Mouse (Mus musculus) ES-Bruce4 (cell line): ENCODE measurements around the gene Ugt8a. TPM values are rescaled to one million over a fixed set of nuclear protein-coding genes. Genes with fewer than 3 reads are reported as not detected.

Source experiments
- H3K27ac ChIP-seq: 2 replicates; pipeline ENCODE4 v1.5.1; 2012; ENCODE audit warnings: low read length, inconsistent platforms; ENCODE audit not compliant: insufficient read depth
- H3K27me3 ChIP-seq: 2 replicates; pipeline ENCODE4 v1.6.1; 2012; ENCODE audit warnings: mild to moderate bottlenecking, low read length, inconsistent platforms; ENCODE audit not compliant: control insufficient read depth, poor library complexity, insufficient read depth, severe bottlenecking
- H3K36me3 ChIP-seq: 2 replicates; pipeline ENCODE4 v1.6.1; 2012; ENCODE audit warnings: inconsistent platforms, mild to moderate bottlenecking, low read length, moderate library complexity; ENCODE audit not compliant: control insufficient read depth, poor library complexity, insufficient read depth, severe bottlenecking
- H3K4me1 ChIP-seq: one replicate; pipeline ENCODE4 v1.8.1; 2011; ENCODE audit warnings: low read length; ENCODE audit not compliant: control insufficient read depth, insufficient read depth
- H3K4me3 ChIP-seq: 2 replicates; pipeline ENCODE4 v1.5.1; 2011; ENCODE audit warnings: low read depth, mild to moderate bottlenecking, low read length
- H3K9ac ChIP-seq: 2 replicates; pipeline ENCODE4 v1.6.1; 2012; ENCODE audit warnings: low read depth, mild to moderate bottlenecking, inconsistent platforms; ENCODE audit not compliant: poor library complexity, severe bottlenecking
- H3K9me3 ChIP-seq: replicated peaks from 2 replicates; pipeline ENCODE4 v1.6.1; 2012; ENCODE audit warnings: mild to moderate bottlenecking, low read length, inconsistent platforms; ENCODE audit not compliant: control insufficient read depth, poor library complexity, insufficient read depth, severe bottlenecking
- CTCF ChIP-seq: IDR thresholded peaks from one replicate; pipeline ENCODE4 v1.8.1; 2011; ENCODE audit warnings: low read depth, low read length
- EP300 ChIP-seq: IDR thresholded peaks from 2 replicates; pipeline ENCODE4 v1.6.1; 2011; ENCODE audit warnings: low read depth, low read length; ENCODE audit not compliant: insufficient read depth
- POLR2A ChIP-seq: IDR thresholded peaks from one replicate; pipeline ENCODE4 v1.8.1; 2011; ENCODE audit warnings: low read length; ENCODE audit not compliant: insufficient read depth
- polyA plus RNA-seq: library from polyadenylated mRNA; stranded (reverse); fragments of >200 nt; gene quantifications from 2 replicates; pipeline ENCODE4 v1.2.4, GENCODE M21; 2011; ENCODE audit warnings: low read depth; ENCODE audit not compliant: missing spikeins, insufficient read depth, insufficient read length

Gene Ugt8a
- polyA plus RNA-seq, 1 experiment = 5.1 TPM

- no peaks in the 10 kb centered on the region for H3K27me3 ChIP-seq
Observed at GRCm38 (mm10) chr3:125884423-125884822, 54.0 kb downstream of the Ugt8a start.

GRCm38 (mm10) chr3:125883009-125883408 lies 55.4 kb downstream of the Ugt8a start:
- no peaks in the 10 kb centered on the region for H3K27me3 ChIP-seq
- H3K36me3 ChIP-seq = no peaks in the 10 kb centered on the region
- H3K4me1 ChIP-seq = no peaks in the 10 kb centered on the region
- no peaks in the 10 kb centered on the region for H3K9me3 ChIP-seq
- no peak overlapping the region for H3K4me3 ChIP-seq
- no peak overlapping the region for H3K9ac ChIP-seq
- H3K27ac ChIP-seq = no peak overlapping the region
- TF ChIP-seq EP300 (no peak), CTCF (no peak), POLR2A (no peak)

More at GRCm38 (mm10) chr3:125884423-125884822, 54.0 kb downstream of the Ugt8a start:
- no peaks in the 10 kb centered on the region for H3K36me3 ChIP-seq
- no peak overlapping the region for H3K4me3 ChIP-seq
- no peaks in the 10 kb centered on the region for H3K9me3 ChIP-seq
- no peak overlapping the region for H3K9ac ChIP-seq
- no peaks in the 10 kb centered on the region for H3K4me1 ChIP-seq
- no peak overlapping the region for H3K27ac ChIP-seq
- no peak for TF ChIP-seq CTCF
- no peak for TF ChIP-seq EP300
- no peak for TF ChIP-seq POLR2A

GRCm38 (mm10) chr3:125881835-125882234 lies 56.6 kb downstream of the Ugt8a start:
- TF ChIP-seq EP300 (no peak), POLR2A (no peak), CTCF (no peak)
- Histone ChIP-seq H3K36me3 (no peaks in the 10 kb centered on the region), H3K9me3 (no peaks in the 10 kb centered on the region), H3K27ac (no peak overlapping the region), H3K4me1 (no peaks in the 10 kb centered on the region), H3K9ac (no peak overlapping the region), H3K27me3 (no peaks in the 10 kb centered on the region), H3K4me3 (no peak overlapping the region)

- H3K27ac ChIP-seq = no peak overlapping the region
- H3K9me3 ChIP-seq = no peaks in the 10 kb centered on the region
- H3K4me3 ChIP-seq = no peak overlapping the region
- no peak overlapping the region for H3K9ac ChIP-seq
- no peaks in the 10 kb centered on the region for H3K36me3 ChIP-seq
- TF ChIP-seq EP300 (no peak), POLR2A (no peak), CTCF (no peak)
- no peaks in the 10 kb centered on the region for H3K4me1 ChIP-seq
- H3K27me3 ChIP-seq = no peaks in the 10 kb centered on the region
Observed at GRCm38 (mm10) chr3:125874371-125874770, 64.0 kb downstream of the Ugt8a start.

GRCm38 (mm10) chr3:125869873-125870272 lies 68.5 kb downstream of the Ugt8a start:
- Histone ChIP-seq H3K4me3 (no peak overlapping the region), H3K9me3 (no peaks in the 10 kb centered on the region), H3K9ac (no peak overlapping the region), H3K4me1 (no peaks in the 10 kb centered on the region), H3K27ac (no peak overlapping the region), H3K36me3 (no peaks in the 10 kb centered on the region), H3K27me3 (no peaks in the 10 kb centered on the region)
- no peak for TF ChIP-seq CTCF
- TF ChIP-seq EP300 = no peak
- TF ChIP-seq POLR2A = no peak

GRCm38 (mm10) chr3:125861601-125862000 lies 76.8 kb downstream of the Ugt8a start:
- Histone ChIP-seq H3K27ac (no peak overlapping the region), H3K4me1 (no peaks in the 10 kb centered on the region), H3K27me3 (no peaks in the 10 kb centered on the region), H3K9ac (no peak overlapping the region), H3K36me3 (no peaks in the 10 kb centered on the region), H3K4me3 (no peak overlapping the region), H3K9me3 (no peaks in the 10 kb centered on the region)
- TF ChIP-seq CTCF = no peak
- no peak for TF ChIP-seq POLR2A
- TF ChIP-seq EP300 = no peak
